Mouse (Mus musculus): Measurements from ENCODE around the gene Boc. TPM values are rescaled to one million over a fixed set of nuclear protein-coding genes. Genes with fewer than 3 reads are reported as not detected.

The Boc gene
- total RNA-seq, 1 experiment = 5.4 TPM

DNA sequence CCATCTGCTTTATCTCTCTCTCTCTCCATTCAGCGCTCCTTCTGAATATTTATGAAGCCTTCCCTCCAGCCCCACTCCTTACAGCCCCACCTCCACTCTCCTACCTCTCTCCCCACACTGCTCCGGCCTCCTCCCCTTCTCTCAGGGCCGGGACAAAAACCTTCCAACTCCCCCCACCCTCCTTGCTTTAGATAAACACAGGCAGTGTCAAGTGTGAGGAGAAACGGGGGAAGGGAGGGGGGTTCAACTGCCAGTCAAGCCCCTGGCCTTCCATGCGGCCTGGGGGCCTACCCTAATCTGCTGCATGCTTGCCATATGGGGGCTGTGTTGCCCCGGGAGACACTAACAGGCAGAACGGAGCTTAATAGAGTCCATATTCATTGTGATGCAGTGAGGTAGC lies 27.9 kb downstream of the Boc start:
- TF ChIP-seq MAFK (IDR thresholded peaks at IDR 0.05; ENCODE audit: insufficient read depth, low read depth, low read length) = no peak
- no peaks in the 10 kb centered on the region for H3K9me3 ChIP-seq (ENCODE audit: control insufficient read depth, insufficient read depth, low read depth, low read length)
- DNase-seq (ENCODE audit: low read depth, low spot score) = no peak
- peaks cover 2 to 19% of the 10 kb centered on the region in 2 experiments; a peak in 3 of 4 replicates for H3K4me1 ChIP-seq (ENCODE audit: control insufficient read depth in 2 of 2, insufficient read depth in 2 of 2, low read length in 2 of 2, poor library complexity in 1 of 2)
- H3K4me3 ChIP-seq (ENCODE audit: insufficient read depth in 1 of 2, low read depth in 1 of 2, low read length in 2 of 2, poor library complexity in 1 of 2, severe bottlenecking in 1 of 2) = peak overlapping the region; percentile 3 to 11; a peak in 2 of 4 replicates
- in situ Hi-C loops (cut with MboI; ENCODE audit: low sequenced_read_pairs in 2 of 2, unreplicated experiment in 2 of 2) = no loop called here
- H3K27ac ChIP-seq (ENCODE audit: insufficient read depth, low read depth, low read length, poor library complexity, severe bottlenecking) = no peak overlapping the region
- peak overlapping the region; percentile 24; the same call in 1 of the 2 replicates for H3K9ac ChIP-seq (ENCODE audit: insufficient read depth, low read depth, low read length, poor library complexity, severe bottlenecking)
- H3K36me3 ChIP-seq (ENCODE audit: control insufficient read depth, insufficient read depth, low read length, poor library complexity, severe bottlenecking) = no peaks in the 10 kb centered on the region

DNA sequence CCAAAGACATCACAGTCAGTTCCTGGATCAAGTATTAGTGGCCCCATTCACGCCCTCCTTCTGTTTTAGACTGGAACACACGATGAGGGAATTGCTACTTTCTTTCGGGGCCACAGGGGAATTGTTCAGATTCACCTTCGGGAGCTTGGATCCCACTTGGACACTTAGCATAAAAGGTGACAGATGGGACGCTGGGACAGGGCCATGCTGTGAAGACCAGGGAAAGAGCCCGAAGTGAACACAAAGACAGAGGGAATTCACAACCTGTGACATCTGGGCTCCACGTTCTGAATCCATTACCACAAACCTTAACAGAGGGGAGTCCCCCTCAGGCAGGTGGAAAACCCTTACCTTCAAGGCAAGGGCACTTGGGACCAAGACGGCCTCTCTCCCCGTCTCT lies 28.5 kb downstream of the Boc start:
- DNase-seq (ENCODE audit: low read depth, low spot score) = no peak
- Histone ChIP-seq H3K9ac (ENCODE audit: insufficient read depth, low read depth, low read length, poor library complexity, severe bottlenecking) (no peak overlapping the region), H3K4me1 (ENCODE audit: control insufficient read depth in 2 of 2, insufficient read depth in 2 of 2, low read length in 2 of 2, poor library complexity in 1 of 2) (peaks cover 2 to 19% of the 10 kb centered on the region in 2 experiments; a peak in 3 of 4 replicates), H3K36me3 (ENCODE audit: control insufficient read depth, insufficient read depth, low read length, poor library complexity, severe bottlenecking) (no peaks in the 10 kb centered on the region), H3K4me3 (ENCODE audit: insufficient read depth in 1 of 2, low read depth in 1 of 2, low read length in 2 of 2, poor library complexity in 1 of 2, severe bottlenecking in 1 of 2) (no peak overlapping the region), H3K9me3 (ENCODE audit: control insufficient read depth, insufficient read depth, low read depth, low read length) (no peaks in the 10 kb centered on the region), H3K27ac (ENCODE audit: insufficient read depth, low read depth, low read length, poor library complexity, severe bottlenecking) (no peak overlapping the region)
- TF ChIP-seq ZC3H11A (IDR thresholded peaks at IDR 0.05; ENCODE audit: borderline replicate concordance, low read depth, low read length) (no peak), ZNF384 (IDR thresholded peaks at IDR 0.05; ENCODE audit: low read depth, low read length) (no peak)
- in situ Hi-C loops (cut with MboI; ENCODE audit: low sequenced_read_pairs in 2 of 2, unreplicated experiment in 2 of 2) = no loop called here

DNA sequence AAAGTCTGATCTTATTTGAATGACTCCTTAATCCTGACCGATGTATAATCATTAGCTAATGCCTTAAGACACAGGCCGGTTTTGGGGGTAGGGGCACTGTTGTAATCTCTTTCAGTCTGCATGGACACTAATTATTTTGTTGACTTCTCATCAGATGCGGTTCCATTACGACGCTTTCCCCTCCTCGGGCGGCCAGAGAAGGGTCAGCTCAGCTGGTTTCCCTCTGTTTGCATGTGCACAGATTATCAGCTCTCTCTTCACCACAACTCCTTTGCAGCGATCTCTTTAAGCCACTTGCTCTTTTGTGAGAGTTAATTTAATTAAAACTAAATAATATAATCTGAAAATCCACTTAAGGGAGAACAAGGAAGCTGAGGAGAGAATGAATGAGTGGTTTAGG lies 29.0 kb downstream of the Boc start:
- no peak overlapping the region for H3K9ac ChIP-seq (ENCODE audit: insufficient read depth, low read depth, low read length, poor library complexity, severe bottlenecking)
- in situ Hi-C loops (cut with MboI; ENCODE audit: low sequenced_read_pairs in 2 of 2, unreplicated experiment in 2 of 2) = no loop called here
- no peaks in the 10 kb centered on the region for H3K36me3 ChIP-seq (ENCODE audit: control insufficient read depth, insufficient read depth, low read length, poor library complexity, severe bottlenecking)
- TF ChIP-seq MAFK (IDR thresholded peaks at IDR 0.05; ENCODE audit: insufficient read depth, low read depth, low read length) = no peak
- TF ChIP-seq ZC3H11A (IDR thresholded peaks at IDR 0.05; ENCODE audit: borderline replicate concordance, low read depth, low read length) = no peak
- DNase-seq (ENCODE audit: low read depth, low spot score) = no peak
- no peaks in the 10 kb centered on the region for H3K9me3 ChIP-seq (ENCODE audit: control insufficient read depth, insufficient read depth, low read depth, low read length)
- H3K4me3 ChIP-seq (ENCODE audit: insufficient read depth in 1 of 2, low read depth in 1 of 2, low read length in 2 of 2, poor library complexity in 1 of 2, severe bottlenecking in 1 of 2) = no peak overlapping the region
- peaks cover 2 to 19% of the 10 kb centered on the region in 2 experiments; a peak in 3 of 4 replicates for H3K4me1 ChIP-seq (ENCODE audit: control insufficient read depth in 2 of 2, insufficient read depth in 2 of 2, low read length in 2 of 2, poor library complexity in 1 of 2)
- H3K27ac ChIP-seq (ENCODE audit: insufficient read depth, low read depth, low read length, poor library complexity, severe bottlenecking) = no peak overlapping the region

DNA sequence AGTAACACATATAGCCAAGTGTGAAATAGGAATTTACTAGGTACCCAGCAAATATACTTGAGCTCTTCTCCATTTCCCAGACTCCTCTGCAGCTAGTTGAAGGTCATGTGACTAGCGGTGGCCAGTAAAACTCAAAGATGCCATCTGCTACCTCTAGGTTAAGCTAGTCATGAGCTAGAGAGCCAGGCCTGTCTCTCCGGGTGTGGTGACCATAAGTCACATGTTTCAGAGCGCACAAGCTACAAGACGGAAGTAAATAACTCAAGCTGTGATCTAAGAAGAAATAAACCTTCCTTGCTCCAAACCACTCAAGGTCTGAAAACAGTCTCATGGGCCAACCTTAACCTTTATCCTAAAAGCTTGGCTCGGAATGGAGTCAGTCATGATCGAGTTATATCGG lies 29.7 kb downstream of the Boc start:
- Histone ChIP-seq H3K9ac (ENCODE audit: insufficient read depth, low read depth, low read length, poor library complexity, severe bottlenecking) (no peak overlapping the region), H3K27ac (ENCODE audit: insufficient read depth, low read depth, low read length, poor library complexity, severe bottlenecking) (no peak overlapping the region)
- in situ Hi-C loops (cut with MboI; ENCODE audit: low sequenced_read_pairs in 2 of 2, unreplicated experiment in 2 of 2) = no loop called here

GRCm38 (mm10) chr16:44527218-44527905 lies 31.3 kb downstream of the Boc start:
- DNase-seq (ENCODE audit: low read depth, low spot score) = no peak

More for the DNA sequence above, 29.7 kb downstream of the Boc start:
- peaks cover 2 to 19% of the 10 kb centered on the region in 2 experiments; a peak in 3 of 4 replicates for H3K4me1 ChIP-seq (ENCODE audit: control insufficient read depth in 2 of 2, insufficient read depth in 2 of 2, low read length in 2 of 2, poor library complexity in 1 of 2)
- H3K4me3 ChIP-seq (ENCODE audit: insufficient read depth in 1 of 2, low read depth in 1 of 2, low read length in 2 of 2, poor library complexity in 1 of 2, severe bottlenecking in 1 of 2) = no peak overlapping the region
- DNase-seq (ENCODE audit: low read depth, low spot score) = no peak
- TF ChIP-seq MAFK (IDR thresholded peaks at IDR 0.05; ENCODE audit: insufficient read depth, low read depth, low read length) (no peak), ZNF384 (IDR thresholded peaks at IDR 0.05; ENCODE audit: low read depth, low read length) (no peak), ZC3H11A (IDR thresholded peaks at IDR 0.05; ENCODE audit: borderline replicate concordance, low read depth, low read length) (no peak), HCFC1 (IDR thresholded peaks at IDR 0.05; ENCODE audit: borderline replicate concordance, insufficient read depth, low read length) (no peak), CHD2 (IDR thresholded peaks at IDR 0.05; ENCODE audit: low read depth, low read length) (no peak)
- H3K9me3 ChIP-seq (ENCODE audit: control insufficient read depth, insufficient read depth, low read depth, low read length) = no peaks in the 10 kb centered on the region
- H3K36me3 ChIP-seq (ENCODE audit: control insufficient read depth, insufficient read depth, low read length, poor library complexity, severe bottlenecking) = no peaks in the 10 kb centered on the region

More at GRCm38 (mm10) chr16:44527218-44527905, 31.3 kb downstream of the Boc start:
- TF ChIP-seq HCFC1 (IDR thresholded peaks at IDR 0.05; ENCODE audit: borderline replicate concordance, insufficient read depth, low read length) (no peak), ZC3H11A (IDR thresholded peaks at IDR 0.05; ENCODE audit: borderline replicate concordance, low read depth, low read length) (no peak), MAFK (IDR thresholded peaks at IDR 0.05; ENCODE audit: insufficient read depth, low read depth, low read length) (no peak), CHD2 (IDR thresholded peaks at IDR 0.05; ENCODE audit: low read depth, low read length) (no peak)
- no peaks in the 10 kb centered on the region for H3K9me3 ChIP-seq (ENCODE audit: control insufficient read depth, insufficient read depth, low read depth, low read length)
- no peak overlapping the region for H3K4me3 ChIP-seq (ENCODE audit: insufficient read depth in 1 of 2, low read depth in 1 of 2, low read length in 2 of 2, poor library complexity in 1 of 2, severe bottlenecking in 1 of 2)
- H3K36me3 ChIP-seq (ENCODE audit: control insufficient read depth, insufficient read depth, low read length, poor library complexity, severe bottlenecking) = no peaks in the 10 kb centered on the region
- no peak overlapping the region for H3K27ac ChIP-seq (ENCODE audit: insufficient read depth, low read depth, low read length, poor library complexity, severe bottlenecking)
- peaks cover 2 to 16% of the 10 kb centered on the region in 2 experiments; a peak in 3 of 4 replicates for H3K4me1 ChIP-seq (ENCODE audit: control insufficient read depth in 2 of 2, insufficient read depth in 2 of 2, low read length in 2 of 2, poor library complexity in 1 of 2)
- H3K9ac ChIP-seq (ENCODE audit: insufficient read depth, low read depth, low read length, poor library complexity, severe bottlenecking) = no peak overlapping the region
- in situ Hi-C loops (cut with MboI; ENCODE audit: low sequenced_read_pairs in 2 of 2, unreplicated experiment in 2 of 2) = no loop called here
